Mouse (Mus musculus) embryonic facial prominence, embryonic 13.5 days (tissue): ENCODE results near the gene D130043K22Rik. TPM values are rescaled to one million over a fixed set of nuclear protein-coding genes. Genes with fewer than 3 reads are reported as not detected.
"Not testable (repeated sequence)": the region's sequence is repeated elsewhere in the genome, so short reads cannot be mapped to it uniquely, and the experiment has no call there.

Experiments
- ATAC-seq: fragments of 200-750 bp; cut with Nextera tagmentation; 2 replicates; pipeline ENCODE4 v1.8.0; 2017; ENCODE audit warnings: low read depth; ENCODE audit not compliant: insufficient number of reproducible peaks, insufficient read depth, low FRiP score, low TSS enrichment
- H3K27ac ChIP-seq: fragments of 300-500 bp; sonication (generic); 2 replicates; pipeline ENCODE4 v1.5.1; 2015; ENCODE audit warnings: moderate library complexity, mild to moderate bottlenecking, inconsistent platforms
- H3K27me3 ChIP-seq: fragments of 300-500 bp; sonication (generic); 2 replicates; pipeline ENCODE4 v1.6.1; 2015; ENCODE audit warnings: mild to moderate bottlenecking, inconsistent platforms
- H3K36me3 ChIP-seq: fragments of 300-500 bp; sonication (generic); 2 replicates; pipeline ENCODE4 v1.6.1; 2015; ENCODE audit warnings: mild to moderate bottlenecking, inconsistent platforms
- H3K4me1 ChIP-seq: fragments of 300-500 bp; sonication (generic); 2 replicates; pipeline ENCODE4 v1.6.1; 2015; ENCODE audit warnings: inconsistent platforms
- H3K4me2 ChIP-seq: fragments of 300-500 bp; sonication (generic); 2 replicates; pipeline ENCODE4 v1.6.1; 2015; ENCODE audit warnings: moderate library complexity, mild to moderate bottlenecking, inconsistent platforms
- H3K4me3 ChIP-seq: fragments of 300-500 bp; sonication (generic); 2 replicates; pipeline ENCODE4 v1.5.1; 2015; ENCODE audit warnings: mild to moderate bottlenecking, inconsistent platforms
- H3K9ac ChIP-seq: fragments of 300-500 bp; sonication (generic); 2 replicates; pipeline ENCODE4 v1.6.1; 2015; ENCODE audit warnings: mild to moderate bottlenecking, inconsistent platforms
- H3K9me3 ChIP-seq: fragments of 300-500 bp; sonication (generic); 2 replicates; pipeline ENCODE4 v1.6.1; 2016; ENCODE audit warnings: inconsistent platforms
- WGBS: fragments of 180-500 bp; shearing (Covaris S2); methylation state at CpG from one replicate; pipeline ENCODE4 v1.1.7; 2015; ENCODE audit warnings: mixed read lengths; 5-methylcytosine and 5-hydroxymethylcytosine counted together
- polyA plus RNA-seq: library from polyadenylated mRNA; unstranded; fragments of >200 nt; fragmentation: Nextera tagmentation; extraction: Ambion mirVana; gene quantifications from 2 replicates; pipeline ENCODE4 v1.2.1, GENCODE M21; 2015

The D130043K22Rik gene
- polyA plus RNA-seq, 1 experiment from 2014 or later = 0.22 TPM

DNA sequence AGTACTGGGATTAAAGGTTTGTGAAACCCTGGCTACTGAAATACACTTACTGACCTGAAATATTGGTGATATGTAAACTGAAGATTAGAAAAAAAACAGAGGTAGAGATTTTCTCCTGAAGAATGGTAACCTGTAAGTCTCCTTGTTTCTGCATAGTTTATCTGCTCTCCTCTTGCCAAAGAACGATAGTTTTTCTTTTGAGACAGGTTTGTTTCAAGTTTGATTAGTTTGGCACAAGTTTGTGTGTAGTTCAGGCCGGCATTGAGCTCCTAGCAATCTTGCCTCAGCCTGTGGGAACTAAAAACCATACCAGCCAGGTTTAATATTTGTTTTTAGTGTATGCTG is 12.2 kb upstream of the D130043K22Rik start:
- 44% methylated on average over 2 of the region's 2 CpGs for WGBS
- Histone ChIP-seq H3K27ac (no peak overlapping the region), H3K9me3 (no peaks in the 10 kb centered on the region), H3K4me1 (peaks cover 21% of the 10 kb centered on the region), H3K27me3 (no peaks in the 10 kb centered on the region), H3K4me2 (peak overlapping the region; percentile 77), H3K4me3 (peak overlapping the region; percentile 99), H3K9ac (peak overlapping the region; percentile 96), H3K36me3 (peaks cover 10% of the 10 kb centered on the region)
- no peak for ATAC-seq

DNA sequence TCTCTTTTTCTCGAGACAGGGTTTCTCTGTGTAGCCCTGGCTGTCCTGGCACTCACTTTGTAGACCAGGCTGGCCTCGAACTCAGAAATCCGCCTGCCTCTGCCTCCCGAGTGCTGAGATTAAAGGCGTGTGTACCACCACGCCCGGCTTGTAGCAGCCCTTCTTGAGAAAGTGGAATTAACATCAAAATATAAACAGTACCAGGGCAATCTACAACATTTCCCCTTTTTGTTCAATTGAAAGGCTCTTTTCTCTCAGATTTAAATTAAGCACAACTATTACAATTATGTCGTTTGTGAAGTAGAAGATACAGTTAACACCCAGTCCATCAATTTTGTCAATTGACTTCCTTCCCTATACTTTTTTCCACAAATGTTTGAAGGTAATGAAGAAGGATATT is 7.2 kb upstream of the D130043K22Rik start:
- 93% methylated on average over 8 of the region's 8 CpGs for WGBS
- H3K4me3 ChIP-seq, H3K4me2 ChIP-seq, H3K9ac ChIP-seq, ATAC-seq, H3K27me3 ChIP-seq, H3K27ac ChIP-seq, H3K9me3 ChIP-seq: not testable (repeated sequence)
- Histone ChIP-seq H3K36me3 (peaks cover 37% of the 10 kb centered on the region), H3K4me1 (peaks cover 13% of the 10 kb centered on the region)

DNA sequence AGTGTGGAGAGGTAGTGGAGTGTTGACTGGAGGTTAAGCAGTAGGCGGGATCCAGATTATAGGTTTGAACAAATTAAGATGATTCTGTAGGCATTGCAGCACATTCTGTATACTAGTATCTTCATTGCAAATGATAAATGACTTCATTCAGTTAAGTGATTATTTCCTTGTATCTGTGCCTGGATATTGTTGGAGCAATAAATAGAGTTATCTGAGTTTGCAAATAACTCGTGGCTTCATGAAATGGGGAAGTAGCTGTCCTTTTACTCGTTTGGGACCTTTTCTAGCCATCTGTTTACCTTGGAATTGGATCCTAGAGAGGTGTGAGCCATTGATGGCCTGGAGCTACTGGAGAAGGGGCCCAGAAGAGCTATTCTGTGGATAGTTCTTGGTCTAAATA is 5.1 kb upstream of the D130043K22Rik start:
- WGBS = 65% methylated on average over 3 of the region's 3 CpGs
- H3K27ac ChIP-seq = no peak overlapping the region
- ATAC-seq = no peak
- H3K9ac ChIP-seq = no peak overlapping the region
- peaks cover 37% of the 10 kb centered on the region for H3K36me3 ChIP-seq
- H3K9me3 ChIP-seq = no peaks in the 10 kb centered on the region
- peaks cover 5% of the 10 kb centered on the region for H3K4me1 ChIP-seq
- H3K4me2 ChIP-seq = no peak overlapping the region
- no peaks in the 10 kb centered on the region for H3K27me3 ChIP-seq
- no peak overlapping the region for H3K4me3 ChIP-seq

- Histone ChIP-seq H3K4me3 (no peak overlapping the region), H3K36me3 (peaks cover 31% of the 10 kb centered on the region), H3K4me2 (no peak overlapping the region), H3K27ac (no peak overlapping the region), H3K9ac (no peak overlapping the region), H3K4me1 (peaks cover 12% of the 10 kb centered on the region), H3K9me3 (no peaks in the 10 kb centered on the region), H3K27me3 (no peaks in the 10 kb centered on the region)
- WGBS = 82% methylated on average over 3 of the region's 3 CpGs
- no peak for ATAC-seq
These were observed 3.2 kb upstream of the D130043K22Rik start for GRCm38 (mm10) chr13:24841702-24842101.

DNA sequence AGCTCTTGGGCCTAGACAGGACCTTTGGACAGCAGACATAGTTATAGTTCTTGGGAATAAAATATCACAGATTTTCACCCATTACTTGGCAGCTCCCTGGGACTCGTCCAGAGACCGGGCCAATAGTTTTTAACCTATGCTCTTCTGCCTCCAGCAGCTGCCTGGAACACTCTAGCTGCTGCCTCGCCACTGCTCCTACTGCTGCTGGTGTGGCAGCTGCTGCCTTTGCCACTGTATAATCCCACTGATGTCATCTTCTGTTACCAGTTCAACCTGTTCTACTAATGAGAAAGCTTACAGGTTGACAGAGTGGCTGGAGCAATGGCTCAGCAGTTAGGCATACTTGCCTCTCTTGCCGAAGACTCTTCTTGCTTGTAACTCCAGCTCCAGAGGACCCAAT is 4.4 kb downstream of the D130043K22Rik start:
- H3K4me2 ChIP-seq = no peak overlapping the region
- no peak overlapping the region for H3K27ac ChIP-seq

DNA sequence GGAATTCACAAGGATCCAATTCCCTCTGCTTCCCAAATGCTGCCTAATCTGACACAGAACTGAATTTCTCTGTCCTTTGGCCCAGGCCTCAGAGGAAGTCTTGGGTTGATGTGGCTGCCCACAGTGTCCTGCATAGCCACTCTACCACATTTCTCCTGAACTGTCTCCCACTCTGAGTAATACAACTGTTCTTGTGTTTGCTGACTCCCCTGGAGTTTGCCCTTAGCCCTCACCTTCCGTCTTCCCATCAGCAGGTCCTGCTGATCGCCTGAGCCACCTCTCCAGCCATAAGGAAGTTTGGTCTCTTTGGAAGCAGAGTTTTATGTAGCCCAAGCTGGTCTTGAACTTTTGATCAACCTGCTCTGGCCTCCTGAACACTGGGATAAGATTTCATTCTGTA is 7.1 kb downstream of the D130043K22Rik start:
- Histone ChIP-seq H3K9me3 (no peaks in the 10 kb centered on the region), H3K9ac (no peak overlapping the region), H3K27ac (no peak overlapping the region), H3K4me2 (no peak overlapping the region), H3K4me1 (no peaks in the 10 kb centered on the region), H3K27me3 (no peaks in the 10 kb centered on the region), H3K4me3 (no peak overlapping the region), H3K36me3 (no peaks in the 10 kb centered on the region)
- 81% methylated on average over 2 of the region's 2 CpGs for WGBS
- no peak for ATAC-seq

More for the DNA sequence above, 4.4 kb downstream of the D130043K22Rik start:
- Histone ChIP-seq H3K9me3 (no peaks in the 10 kb centered on the region), H3K36me3 (no peaks in the 10 kb centered on the region), H3K9ac (no peak overlapping the region), H3K27me3 (no peaks in the 10 kb centered on the region), H3K4me1 (peaks cover 12% of the 10 kb centered on the region), H3K4me3 (no peak overlapping the region)
- peak; percentile 32; the same call in 1 of the 2 replicates for ATAC-seq
- 65% methylated on average over 4 of the region's 4 CpGs for WGBS

DNA sequence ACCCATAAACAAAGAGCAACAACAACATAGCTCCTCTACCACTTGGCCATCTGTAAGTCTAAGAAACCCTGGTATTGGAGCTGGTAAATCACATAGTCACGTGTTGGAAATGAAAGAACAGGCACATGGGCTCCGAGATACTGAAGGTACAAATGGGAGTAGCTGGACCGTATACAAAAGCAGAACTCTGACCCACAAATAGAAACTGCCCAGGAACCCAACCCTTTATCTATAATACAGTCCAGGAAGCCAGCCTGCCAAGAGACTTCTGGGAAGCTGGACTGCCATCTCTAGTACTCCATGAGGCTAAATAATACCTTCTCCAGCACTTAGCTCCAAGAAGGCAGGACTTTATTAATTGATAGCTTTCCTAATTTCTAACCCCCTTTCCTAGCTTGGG is 7.6 kb downstream of the D130043K22Rik start:
- no peaks in the 10 kb centered on the region for H3K27me3 ChIP-seq
- H3K9me3 ChIP-seq = no peaks in the 10 kb centered on the region
- no peaks in the 10 kb centered on the region for H3K36me3 ChIP-seq
- WGBS = 92% methylated on average over 3 of the region's 3 CpGs
- H3K9ac ChIP-seq = no peak overlapping the region
- no peak overlapping the region for H3K4me2 ChIP-seq
- no peaks in the 10 kb centered on the region for H3K4me1 ChIP-seq
- H3K4me3 ChIP-seq = no peak overlapping the region
- no peak for ATAC-seq
- H3K27ac ChIP-seq = no peak overlapping the region

- Histone ChIP-seq H3K4me2 (no peak overlapping the region), H3K4me1 (no peaks in the 10 kb centered on the region), H3K9me3 (no peaks in the 10 kb centered on the region), H3K9ac (no peak overlapping the region), H3K27me3 (no peaks in the 10 kb centered on the region), H3K4me3 (no peak overlapping the region), H3K27ac (no peak overlapping the region), H3K36me3 (no peaks in the 10 kb centered on the region)
- ATAC-seq = no peak
These were observed 14.2 kb downstream of the D130043K22Rik start for GRCm38 (mm10) chr13:24859115-24859514.

DNA sequence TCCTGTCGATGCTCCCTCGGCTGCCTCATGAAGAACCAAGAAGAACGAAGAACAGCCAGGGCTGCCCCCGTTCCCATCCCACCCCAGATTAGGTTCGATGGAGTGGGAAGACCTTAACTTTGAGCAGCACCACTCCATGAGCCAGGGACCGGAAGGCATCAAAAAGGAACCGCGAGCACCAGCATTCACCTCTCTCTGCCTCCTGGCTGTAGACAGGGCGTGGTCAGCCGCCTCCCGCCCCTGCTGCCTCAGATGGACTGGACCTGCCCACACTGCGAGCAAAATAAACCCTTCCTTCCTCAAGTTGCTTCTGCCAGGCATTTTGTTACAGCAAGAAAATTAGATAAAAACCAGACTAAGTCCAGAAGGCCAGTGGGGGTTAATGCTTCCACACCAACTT is 16.1 kb downstream of the D130043K22Rik start:
- no peak for ATAC-seq
- 70% methylated on average over 12 of the region's 12 CpGs for WGBS
- H3K4me3 ChIP-seq = no peak overlapping the region

DNA sequence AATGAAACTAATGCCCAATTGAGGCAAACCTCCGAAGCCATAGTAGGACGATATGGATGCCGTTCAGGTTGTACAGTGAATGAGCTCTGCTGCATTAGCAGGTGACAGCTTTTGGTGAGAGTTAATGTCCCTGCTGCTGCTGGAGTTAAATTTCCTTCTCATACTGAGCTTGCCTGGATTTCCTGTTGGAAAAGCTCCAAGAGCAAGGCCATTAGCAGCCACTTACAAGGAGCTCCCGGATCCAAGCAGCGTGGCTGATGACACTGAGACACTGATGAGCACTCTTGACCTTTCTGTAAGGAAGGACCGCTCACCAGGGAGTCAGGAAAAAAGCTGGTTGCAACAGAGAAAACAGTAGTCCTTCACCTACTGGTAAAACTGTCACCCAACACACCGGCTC is 17.1 kb downstream of the D130043K22Rik start:
- WGBS = 80% methylated on average over 7 of the region's 7 CpGs
- H3K9ac ChIP-seq = no peak overlapping the region
- H3K9me3 ChIP-seq = no peaks in the 10 kb centered on the region
- no peaks in the 10 kb centered on the region for H3K36me3 ChIP-seq
- H3K4me3 ChIP-seq = no peak overlapping the region
- H3K4me1 ChIP-seq = no peaks in the 10 kb centered on the region
- H3K27ac ChIP-seq = no peak overlapping the region
- H3K4me2 ChIP-seq = no peak overlapping the region
- H3K27me3 ChIP-seq = no peaks in the 10 kb centered on the region
- ATAC-seq = no peak

More for the DNA sequence above, 16.1 kb downstream of the D130043K22Rik start:
- no peak overlapping the region for H3K27ac ChIP-seq
- H3K4me1 ChIP-seq = no peaks in the 10 kb centered on the region
- no peak overlapping the region for H3K9ac ChIP-seq
- H3K9me3 ChIP-seq = no peaks in the 10 kb centered on the region
- H3K27me3 ChIP-seq = no peaks in the 10 kb centered on the region
- no peak overlapping the region for H3K4me2 ChIP-seq
- H3K36me3 ChIP-seq = no peaks in the 10 kb centered on the region

GRCm38 (mm10) chr13:24862520-24862919 is 17.6 kb downstream of the D130043K22Rik start:
- Histone ChIP-seq H3K4me3 (no peak overlapping the region), H3K27me3 (no peaks in the 10 kb centered on the region), H3K27ac (no peak overlapping the region), H3K4me1 (no peaks in the 10 kb centered on the region), H3K9ac (no peak overlapping the region), H3K9me3 (no peaks in the 10 kb centered on the region), H3K36me3 (no peaks in the 10 kb centered on the region), H3K4me2 (no peak overlapping the region)
- no peak for ATAC-seq
- WGBS = 63% methylated on average over 7 of the region's 7 CpGs

DNA sequence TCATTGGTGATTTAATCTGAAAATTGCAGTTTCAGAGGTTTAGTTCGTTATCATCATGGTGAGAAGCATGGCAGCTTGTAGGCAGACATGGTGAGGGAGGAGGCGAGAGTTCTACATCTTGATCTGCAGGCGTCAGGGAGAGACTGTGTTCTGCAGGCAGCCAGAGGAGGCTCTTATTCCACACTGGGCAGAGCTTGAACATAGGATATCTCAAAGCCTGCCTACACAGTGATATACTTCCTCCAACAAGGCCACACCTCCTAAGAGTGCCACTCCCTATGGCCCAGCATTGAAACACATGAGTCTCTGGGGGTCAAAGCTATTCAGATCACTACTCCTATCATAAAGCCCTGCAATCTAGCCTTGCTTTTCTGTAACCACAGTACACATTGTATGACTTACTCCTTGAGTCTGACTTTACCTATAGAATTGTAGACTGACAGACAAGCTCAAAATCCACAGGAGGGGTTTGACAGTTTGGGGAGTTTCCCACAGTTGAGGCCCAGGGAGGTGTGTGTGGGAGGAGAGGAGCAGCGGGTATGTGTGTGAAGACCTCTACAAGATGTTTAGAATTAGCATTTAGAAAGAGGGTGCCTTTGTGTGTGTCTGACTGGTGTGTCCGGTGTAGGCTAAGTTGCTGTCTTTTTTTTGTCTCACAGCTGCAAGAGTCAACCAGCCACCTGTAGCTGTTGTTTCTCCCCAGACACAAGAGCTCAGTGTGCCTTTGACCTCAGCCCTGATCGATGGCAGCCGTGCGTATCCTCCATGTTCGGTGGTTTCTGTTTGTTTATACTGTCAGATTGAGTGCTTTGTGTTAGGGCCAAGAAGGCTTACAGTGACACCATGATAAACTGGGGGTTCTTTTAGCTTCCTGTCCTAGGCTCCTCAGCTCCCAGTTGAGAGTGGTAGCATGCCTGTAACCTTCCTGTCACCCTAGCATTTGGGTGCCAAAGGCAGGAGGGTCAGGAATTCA is 21.8 kb downstream of the D130043K22Rik start:
- Histone ChIP-seq H3K27ac (no peak overlapping the region), H3K4me3 (no peak overlapping the region), H3K36me3 (no peaks in the 10 kb centered on the region), H3K9me3 (no peaks in the 10 kb centered on the region), H3K27me3 (no peaks in the 10 kb centered on the region), H3K9ac (no peak overlapping the region), H3K4me2 (no peak overlapping the region), H3K4me1 (no peaks in the 10 kb centered on the region)
- no peak for ATAC-seq
- 70% methylated on average over 9 of the region's 9 CpGs for WGBS
